Mouse (Mus musculus) layer of hippocampus, adult 9-10 months (tissue): Measurements from ENCODE around the gene Atp13a2.

Source experiments
- DNase-seq: peaks from one replicate; pipeline ENCODE4 v3.0.0; 2022; ENCODE audit warnings: low spot score

The Atp13a2 gene

DNA sequence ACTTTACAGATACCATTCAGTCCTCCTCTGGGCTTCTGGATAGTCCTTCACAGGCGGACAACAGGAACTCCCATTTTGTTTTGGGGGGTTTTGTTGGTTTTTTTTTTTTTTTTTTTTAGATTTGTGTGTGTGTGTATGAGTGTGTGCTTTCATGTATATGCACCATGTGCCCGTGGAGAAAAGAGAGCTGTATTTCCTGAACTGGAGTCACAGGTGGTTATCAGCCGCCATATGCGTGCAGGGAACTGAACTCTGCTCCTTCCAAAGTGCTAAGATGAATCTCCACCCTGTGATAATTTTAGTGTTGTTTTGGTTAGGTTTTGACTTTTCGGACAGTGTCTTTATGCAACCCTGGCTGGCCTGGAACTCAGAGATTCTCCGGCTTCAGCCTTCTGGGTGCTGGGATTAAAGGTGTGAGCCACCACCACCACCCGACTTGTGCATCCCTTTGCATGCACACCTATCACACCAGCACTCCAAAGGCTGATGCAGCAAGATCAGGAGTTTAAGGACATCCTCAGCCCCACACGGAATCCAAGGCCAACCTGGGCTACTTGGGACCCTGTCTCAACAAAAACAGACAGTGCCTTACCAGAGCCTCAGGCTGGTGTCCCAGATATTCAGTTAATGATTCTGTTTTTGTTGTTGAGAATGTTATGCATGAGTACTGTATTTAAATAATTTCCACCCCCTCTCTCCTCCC is 24.3 kb upstream of the Atp13a2 start:
- DNase-seq = no peak

DNA sequence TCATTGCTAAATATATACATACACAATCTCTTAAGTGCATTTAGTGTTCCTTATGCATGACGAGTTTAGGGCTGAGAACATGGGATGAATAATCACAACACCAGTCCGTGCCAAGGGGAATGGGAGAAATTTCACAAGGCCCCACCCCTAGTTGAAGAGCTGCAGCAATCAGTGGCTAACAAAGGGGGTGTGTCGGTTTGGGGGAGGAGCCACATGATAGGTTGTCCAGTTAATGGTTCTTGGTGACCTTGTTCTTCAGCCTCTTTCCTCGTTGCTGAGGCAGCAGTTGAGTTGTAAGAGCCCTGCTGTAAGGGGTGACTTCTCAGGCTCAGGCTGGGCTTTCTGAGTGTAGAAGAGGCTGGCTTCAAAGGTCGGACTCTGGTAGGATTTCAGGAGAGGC is 23.7 kb upstream of the Atp13a2 start:
- DNase-seq = no peak

DNA sequence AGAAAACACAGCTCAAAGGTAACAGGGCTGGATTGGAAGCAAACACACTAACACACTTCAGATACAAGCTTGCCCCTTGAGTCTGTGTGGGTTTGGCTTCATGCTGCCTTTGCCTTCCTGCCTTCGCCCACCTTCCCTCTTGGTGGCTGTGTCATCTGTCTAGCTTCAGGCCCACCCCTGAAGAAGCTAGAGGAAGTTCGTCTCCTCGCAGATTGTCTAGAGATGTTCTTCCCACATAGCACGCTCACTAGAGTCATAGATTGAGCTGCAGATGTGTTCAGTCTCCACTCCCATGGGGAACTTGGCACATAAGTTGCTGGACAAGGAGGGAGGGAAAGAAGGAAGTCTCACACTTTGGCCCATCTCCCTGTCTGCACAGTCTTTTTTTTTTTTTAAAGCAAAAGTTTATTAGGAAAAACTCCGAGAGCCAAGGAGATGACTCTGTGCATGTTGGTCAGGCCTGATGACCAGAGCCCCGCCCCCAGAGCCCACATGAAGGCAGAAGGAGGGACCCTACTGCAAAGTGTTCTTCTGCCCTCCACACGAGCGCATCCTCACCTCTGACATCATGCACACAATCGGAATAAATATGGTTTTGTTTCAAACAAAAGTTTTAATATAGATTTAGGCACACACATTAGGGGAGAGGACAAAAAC is 22.6 kb upstream of the Atp13a2 start:
- DNase-seq = no peak

DNA sequence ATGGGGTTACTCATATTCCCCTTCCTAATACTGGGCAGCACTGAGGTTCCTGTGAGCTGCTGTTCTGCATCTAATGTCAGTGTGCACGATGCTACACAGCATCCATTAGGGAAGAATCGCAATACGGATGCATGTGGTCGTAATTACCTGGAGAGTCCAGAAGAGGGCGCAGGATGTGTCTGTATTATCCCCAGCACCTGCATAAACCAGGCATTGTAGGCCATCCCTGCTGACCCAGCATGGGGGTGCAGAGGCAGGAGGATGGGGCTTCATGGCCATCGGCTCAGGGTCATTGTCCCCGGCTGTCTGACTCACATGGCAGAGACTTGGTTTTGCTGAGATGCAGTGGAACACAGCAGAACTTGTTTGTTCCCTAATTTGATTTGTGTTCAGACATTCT is 22.1 kb upstream of the Atp13a2 start:
- DNase-seq = peak; percentile 80

DNA sequence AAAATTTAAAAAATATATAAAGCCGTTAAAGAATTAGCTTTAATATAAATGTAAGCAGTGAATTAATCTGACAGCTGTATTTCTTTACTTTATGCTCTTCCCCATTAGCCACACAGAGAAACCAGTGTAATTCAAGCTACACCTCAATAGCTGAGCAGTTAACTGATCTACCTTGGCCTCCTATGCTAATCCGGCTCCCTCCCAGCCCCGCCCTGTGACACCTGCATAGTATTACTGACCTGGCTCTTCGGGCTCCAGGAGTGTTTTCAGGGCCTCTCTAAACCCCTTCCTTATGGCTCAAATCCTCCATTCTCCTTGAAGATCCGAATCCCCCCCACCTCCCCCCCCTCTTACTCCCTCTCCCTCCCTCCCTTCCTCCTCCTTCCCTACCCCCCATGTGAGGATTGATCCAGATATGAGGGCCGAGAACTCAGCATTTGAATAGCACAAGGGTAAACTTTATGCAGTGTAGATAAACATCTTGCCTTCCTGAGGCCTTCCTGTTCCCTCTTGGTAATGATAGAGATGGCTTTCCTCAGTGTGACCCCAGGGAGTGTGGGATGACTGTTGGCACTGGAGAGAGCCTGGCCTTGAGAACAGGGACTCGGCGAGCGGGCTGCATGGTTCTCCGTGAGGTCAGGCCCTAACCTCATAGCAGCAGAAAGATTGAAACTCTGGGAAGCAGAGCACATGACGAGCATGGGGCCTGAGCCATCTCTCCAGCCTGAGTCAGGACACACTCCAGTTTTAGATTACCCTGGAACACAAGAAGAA is 19.1 kb upstream of the Atp13a2 start:
- DNase-seq = no peak

DNA sequence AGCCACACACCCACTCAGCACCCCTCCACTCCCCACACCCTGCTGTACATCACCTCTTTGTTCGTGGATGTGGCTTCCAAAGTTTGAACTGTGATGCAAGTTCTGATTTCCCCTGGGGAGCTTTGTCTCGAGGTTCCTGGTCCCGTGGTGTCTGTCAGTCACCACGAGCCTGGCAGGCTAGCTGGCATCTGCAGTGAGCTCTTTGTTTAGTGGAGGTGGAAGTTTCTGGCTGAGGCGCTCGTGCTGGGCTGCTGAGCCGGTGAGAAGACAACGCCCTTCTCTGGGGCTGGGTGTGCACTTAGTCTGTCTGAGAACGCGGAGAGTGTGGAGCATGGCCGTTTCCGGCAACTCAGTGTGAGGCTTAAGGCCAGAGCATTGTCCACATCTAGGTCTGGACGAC is 15.0 kb upstream of the Atp13a2 start:
- no peak for DNase-seq

DNA sequence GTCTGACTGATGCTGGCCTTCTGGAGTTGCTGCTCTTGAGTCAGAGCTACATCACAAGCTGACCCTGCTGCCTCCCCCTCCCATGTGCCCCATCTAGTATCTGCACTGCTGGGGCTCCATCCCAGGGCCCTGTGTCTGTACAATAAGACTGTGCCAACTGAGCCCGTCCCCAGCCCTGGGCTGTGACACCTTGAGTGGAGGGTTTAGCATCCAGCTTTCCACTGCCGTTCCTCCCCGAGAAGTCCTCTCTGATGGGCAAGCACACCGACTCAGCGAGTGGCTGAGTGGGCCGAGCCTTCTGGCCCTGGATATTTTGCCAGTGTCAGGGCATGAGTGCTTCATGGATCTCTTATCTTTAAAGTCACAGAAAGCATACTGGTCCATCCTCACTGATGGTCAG is 12.3 kb upstream of the Atp13a2 start:
- DNase-seq = no peak

DNA sequence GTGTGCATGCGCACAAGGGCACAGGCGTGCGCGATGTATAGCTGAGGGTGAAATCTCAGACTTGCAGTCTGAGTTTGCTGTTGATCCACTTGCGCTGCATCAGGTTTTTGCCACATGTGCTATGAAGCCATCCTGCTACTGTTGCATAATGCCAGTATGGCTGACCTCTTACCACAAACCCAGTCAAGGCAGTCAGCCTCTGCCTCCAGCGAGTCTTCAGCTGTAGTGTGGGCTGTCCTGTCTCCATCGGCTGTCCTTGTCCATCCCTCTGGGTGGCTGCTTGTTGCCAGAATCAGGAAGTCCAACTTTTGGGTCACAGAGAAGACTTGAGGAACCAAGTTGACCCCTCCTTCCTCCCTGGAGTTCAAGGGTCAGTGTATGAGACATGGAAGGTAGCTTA is 11.3 kb upstream of the Atp13a2 start:
- no peak for DNase-seq

DNA sequence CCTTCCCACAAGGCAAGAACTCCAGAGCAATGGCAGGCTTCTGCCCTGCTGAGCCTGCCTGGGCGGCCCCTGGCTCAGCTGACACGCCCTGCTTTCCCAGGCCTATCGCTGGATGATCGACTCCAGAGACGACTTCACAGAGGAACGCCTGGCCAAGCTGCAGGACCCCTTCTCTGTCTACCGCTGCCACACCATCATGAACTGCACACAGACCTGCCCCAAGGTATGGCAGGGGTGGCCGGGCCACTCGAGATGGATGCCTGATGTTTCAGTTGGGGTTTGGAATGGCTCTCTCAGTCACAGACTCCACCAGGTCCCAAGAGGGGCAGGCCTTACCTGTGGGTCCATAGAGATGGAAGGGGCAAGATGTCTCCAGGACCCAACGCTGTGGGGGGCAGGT is 9.4 kb upstream of the Atp13a2 start:
- DNase-seq = no peak

DNA sequence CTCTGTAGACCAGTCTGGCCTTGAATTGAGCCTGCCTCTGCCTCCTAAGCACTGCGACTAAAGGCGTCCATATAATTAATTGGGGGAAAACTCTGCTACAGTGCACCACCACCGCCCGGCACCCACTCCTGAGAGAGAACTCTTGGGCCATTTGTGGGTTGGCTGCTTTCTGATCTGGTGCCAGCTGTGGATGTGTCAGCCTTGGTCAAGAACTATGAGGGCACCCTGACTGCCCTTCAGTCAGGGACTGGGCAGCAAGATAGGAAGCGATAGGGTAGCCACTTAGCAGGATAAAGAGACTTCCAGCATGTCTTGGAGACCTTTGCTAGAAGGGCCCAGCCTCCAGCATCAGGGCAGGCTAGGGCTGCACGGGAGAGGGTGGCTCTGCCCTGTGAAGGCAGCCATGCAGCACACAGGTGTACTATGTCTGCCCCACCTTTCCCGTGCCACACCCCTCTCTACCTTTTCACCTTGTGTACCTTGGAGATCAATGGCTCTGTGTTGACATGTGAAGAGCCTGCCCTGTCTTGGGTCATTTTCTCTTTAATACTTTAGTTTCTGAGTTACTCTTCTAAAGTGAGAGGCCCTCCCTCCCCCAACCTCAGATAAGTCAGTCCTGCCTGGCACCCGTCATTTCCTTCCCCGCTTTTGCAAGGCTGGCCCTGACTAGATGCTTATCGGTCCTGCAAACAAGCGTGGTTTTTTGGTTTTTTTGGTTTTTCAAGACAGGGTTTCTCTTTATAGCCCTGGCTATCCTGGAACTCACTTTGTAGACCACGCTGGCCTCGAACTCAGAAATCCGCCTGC is 8.6 kb upstream of the Atp13a2 start:
- no peak for DNase-seq

DNA sequence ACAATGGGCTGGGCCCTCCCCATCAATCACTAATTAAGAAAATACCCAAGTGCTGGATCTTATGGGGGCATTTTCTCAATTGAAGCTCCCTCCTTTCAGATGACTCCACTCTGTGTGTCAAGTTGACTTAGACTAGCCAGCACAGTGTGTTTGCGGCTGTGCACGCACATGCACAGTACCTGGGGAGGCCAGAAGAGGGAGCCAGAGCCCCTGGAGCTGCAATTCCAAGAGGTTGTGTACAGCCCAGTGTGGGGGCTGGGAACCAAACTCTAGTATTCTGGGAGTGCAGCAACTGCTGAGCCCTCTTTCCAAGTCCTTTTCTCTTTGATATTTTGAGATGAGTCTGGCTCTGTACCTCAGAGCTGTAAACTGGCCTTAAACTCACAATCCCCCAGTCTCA is 5.1 kb upstream of the Atp13a2 start:
- no peak for DNase-seq

DNA sequence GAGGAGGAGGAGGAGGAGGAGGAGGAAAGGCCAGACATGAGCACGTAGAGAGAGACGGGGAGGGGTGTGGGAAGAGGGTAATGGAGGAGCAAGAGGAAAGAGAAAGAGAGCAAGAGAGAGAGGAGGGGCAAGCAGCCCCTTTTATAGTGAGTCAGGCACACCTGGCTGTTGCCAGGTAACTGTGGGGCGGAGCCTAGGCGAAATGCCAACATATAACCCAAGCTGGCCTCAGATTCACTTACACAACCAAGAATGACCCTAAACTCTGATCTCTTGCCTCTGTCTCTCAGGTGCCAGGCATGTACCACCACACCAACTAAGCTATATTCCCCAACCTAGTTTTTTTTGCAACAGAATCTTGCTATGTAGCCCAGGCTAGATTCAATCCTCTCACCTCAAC is 3.9 kb upstream of the Atp13a2 start:
- DNase-seq = no peak

DNA sequence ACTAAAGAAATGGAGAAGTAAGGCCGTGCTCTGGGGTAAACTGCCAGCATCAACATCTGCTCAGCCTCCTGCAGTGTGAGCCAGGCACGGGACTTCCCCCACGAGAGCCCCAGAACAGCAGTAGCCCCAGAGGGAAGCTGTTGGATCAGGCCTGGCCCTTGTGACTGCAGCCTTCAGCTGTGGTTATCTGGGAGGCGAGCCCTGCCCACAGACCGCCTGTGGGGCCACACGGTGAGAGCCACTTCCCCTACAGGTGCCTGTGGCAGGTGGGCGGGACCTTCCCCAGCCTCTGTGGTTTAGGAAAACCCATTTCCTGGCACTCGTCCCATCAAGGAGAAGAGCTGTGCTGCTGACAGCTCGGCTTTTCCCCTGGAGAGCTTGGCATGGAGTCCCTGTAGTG is 3.2 kb upstream of the Atp13a2 start:
- DNase-seq = no peak

DNA sequence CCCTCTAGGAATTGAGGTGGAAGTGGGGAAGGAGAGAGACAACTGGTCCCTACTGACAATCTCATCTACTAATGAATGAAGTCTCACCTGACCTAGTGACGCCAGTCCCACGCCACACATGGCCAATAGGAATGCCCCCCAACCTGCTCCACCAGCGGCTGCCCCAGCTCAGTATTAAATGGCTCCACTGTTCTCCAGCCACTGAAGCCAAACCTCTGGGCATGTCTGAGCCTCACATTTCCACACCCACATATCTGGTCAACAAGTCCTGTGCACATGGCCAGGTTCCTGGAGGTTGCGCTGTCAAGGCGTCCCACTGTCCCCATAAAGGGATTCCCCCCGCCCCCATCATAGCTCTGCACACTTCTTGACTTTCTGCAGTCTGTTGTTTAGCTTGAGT is 2.1 kb upstream of the Atp13a2 start:
- DNase-seq = no peak

DNA sequence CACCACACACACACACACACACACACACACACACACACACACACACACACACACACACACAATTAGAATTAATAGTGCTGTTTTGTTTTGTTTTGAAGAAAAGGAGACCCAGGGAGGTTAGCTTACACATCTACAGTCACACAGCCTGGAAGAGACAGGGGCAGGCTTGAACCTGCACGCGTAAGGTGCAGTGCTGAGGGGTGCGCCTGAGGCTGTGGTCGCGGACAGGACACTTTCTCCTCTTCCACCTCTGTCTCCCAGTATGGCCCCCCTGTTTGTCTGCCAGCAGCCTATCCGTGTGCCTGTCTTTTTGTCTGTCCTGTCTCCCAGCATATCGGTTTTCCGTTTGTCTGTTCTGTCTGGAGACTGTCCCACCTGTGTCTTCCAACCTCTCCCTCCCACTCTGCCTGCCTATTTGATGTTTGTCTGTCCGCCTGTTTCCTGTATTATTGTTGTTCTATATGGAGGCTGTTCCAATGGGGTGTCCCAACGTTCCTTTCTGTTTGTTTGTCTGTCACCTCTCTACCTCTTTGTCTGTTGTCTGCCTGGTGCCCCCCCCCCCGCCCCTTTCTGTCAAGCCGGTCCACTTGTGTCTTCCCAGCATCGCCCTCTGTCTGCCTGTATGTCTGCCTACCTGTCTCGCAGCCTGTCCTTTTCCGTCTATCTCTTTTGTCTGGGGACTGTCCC is 506 bp upstream of the Atp13a2 start:
- no peak for DNase-seq

DNA sequence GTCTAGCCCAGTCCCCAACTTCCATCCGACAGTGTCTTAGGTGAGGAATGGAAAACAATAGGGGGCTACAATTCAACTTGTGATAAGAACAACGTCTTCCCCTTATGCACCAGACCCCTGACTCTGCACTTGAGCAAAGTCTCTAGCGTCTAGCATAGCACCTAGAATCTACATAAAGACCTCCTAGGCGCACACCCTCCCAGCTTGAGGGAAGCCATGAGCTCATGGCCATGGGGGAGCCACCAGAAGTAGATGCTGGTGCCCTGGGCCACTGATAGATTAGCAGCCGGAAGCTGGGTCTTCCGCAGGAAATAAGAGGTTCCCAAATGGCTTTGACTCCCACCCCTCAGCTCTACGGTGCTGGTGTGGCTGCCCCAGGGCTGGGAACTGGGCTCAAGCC is 803 bp downstream of the Atp13a2 start:
- no peak for DNase-seq

DNA sequence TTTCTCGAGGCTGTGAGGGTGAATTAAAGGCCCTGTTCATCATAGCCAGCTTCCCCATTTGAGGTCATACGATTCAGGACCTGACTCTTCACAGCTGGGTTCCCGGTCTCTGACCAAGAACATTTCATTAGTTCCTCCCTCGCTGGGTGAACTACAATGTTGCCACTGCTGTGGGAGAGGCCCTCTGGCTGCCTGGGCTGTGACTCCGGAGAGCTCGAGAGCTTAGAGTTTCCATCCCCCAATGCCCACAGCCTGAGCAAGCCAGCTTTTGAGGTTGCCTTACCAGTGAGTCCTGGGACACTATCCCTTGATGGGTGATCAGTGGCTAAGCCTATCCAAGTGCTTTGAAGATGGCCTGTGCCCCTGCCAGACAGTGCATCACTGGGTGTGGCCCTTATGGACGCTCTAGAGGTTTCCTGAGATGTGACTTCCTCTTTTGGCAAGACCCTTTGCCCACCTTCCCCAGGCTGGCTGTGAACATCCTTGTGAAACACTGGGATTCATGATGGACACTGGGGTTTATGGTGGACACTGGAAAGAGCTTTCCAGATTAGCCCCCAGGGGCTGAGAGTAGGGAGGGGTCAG is 2.1 kb downstream of the Atp13a2 start:
- DNase-seq = no peak

DNA sequence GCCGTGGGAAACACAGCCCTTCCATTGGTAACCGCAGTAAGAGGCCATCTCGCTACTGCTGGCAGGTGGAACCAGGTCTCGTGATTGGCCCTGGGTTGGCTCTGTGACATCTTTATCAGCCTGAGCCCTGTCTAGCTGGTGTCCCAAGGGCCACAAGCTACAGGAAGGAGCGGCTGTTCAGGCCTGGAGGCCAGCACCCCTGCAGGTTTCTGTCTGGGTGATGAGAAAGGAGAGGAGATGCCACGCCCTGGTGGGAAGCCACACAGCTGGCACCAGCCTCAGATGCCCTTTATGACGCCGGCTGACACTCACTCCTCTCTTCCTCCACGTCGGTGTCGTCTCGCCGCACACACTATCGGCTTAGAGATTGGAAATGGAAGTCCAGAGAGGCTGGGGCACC is 2.8 kb downstream of the Atp13a2 start:
- DNase-seq = no peak

DNA sequence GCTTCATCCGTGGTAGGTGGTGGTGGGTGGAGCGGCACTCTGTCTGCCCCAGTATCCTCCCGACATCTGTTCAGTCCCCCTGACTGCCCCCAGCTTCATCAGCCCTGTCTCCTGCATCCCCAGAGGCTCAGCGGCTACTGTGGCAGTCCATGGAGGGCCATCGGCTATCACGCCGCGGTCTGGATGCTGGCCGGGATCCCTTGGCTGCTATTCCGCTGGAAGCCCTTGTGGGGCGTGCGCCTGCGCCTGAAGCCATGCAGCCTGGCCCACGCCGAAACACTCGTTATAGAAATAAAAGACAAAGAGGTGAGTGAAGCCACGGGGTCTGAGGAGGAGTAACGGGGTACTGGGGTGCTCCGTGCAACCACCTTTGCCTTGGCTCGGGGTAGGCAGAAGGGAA is 5.5 kb downstream of the Atp13a2 start:
- no peak for DNase-seq

DNA sequence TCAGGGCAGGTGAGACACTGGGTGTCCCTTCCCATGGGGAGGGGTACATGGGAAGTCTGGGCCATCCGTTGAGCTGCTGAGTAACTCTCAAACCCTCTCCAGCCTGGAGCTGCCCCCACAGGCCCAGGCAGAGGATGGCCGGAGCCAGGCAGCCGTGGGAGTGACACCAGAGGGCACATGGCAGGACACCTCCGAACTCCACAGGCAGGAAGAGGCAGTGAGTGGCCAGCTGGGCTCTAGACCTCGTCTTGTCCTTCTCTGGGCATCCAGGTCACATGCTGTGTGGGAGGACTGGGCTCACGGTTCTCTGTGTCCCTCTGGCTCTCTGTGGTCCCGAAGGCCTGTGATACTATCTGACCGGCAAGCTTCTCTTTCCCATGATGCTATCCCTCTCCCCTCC is 7.2 kb downstream of the Atp13a2 start:
- DNase-seq = no peak

DNA sequence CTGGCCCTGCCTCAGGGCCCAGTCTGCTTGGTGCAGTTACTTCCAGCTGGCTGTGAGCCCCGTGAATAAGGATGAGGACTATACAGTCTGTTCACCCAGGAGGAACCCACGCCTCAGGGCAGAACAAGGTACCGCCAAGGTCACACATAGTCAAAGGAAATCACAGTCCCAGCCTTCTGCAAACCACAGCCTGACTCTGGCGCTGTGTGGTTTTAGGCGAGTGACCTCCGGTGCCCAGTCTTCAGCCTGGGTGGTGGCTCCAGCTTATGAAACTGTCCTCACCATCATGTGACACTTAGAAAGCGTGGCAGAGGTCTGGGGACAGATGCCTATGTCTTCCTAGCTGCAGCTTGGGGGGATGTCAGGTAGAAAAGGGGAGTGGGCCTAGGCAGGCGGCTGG is 9.1 kb downstream of the Atp13a2 start:
- no peak for DNase-seq

DNA sequence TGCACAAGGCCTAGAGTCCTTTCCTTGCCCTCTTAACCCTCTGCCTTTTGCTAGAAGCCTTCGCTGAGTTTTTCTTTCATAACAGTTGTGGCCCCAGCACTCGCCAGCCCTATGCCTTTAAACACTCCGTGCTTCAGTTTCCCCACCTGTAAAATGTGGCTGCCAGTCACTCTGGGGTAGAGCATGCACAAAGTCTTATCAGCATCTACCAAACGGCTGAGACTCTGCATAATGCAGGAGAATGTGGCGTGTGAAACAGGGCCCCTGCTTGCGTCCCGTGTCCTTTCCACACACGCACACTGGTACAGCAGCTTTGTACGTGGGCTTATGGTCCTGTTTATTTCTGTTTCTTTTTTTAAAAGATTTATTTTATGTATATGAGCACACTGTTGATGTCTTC is 10.1 kb downstream of the Atp13a2 start:
- DNase-seq = no peak
